Mouse (Mus musculus) midbrain, embryonic 11.5 days (tissue): ENCODE results near the gene Ube2i. TPM values are rescaled to one million over a fixed set of nuclear protein-coding genes. Genes with fewer than 3 reads are reported as not detected.

ENCODE experiments used
- ATAC-seq: fragments of 200-750 bp; cut with Nextera tagmentation; 2 replicates; pipeline ENCODE4 v1.8.0; 2017; ENCODE audit warnings: moderate TSS enrichment, moderate library complexity; ENCODE audit not compliant: low FRiP score
- DNase-seq: peaks from one replicate; pipeline ENCODE4 v3.0.0; 2015; ENCODE audit warnings: low spot score; ENCODE audit errors: missing footprints
- H3K27ac ChIP-seq: fragments of 300-500 bp; sonication (generic); 2 replicates; pipeline ENCODE4 v1.5.1; 2014; ENCODE audit warnings: low read depth, low read length
- H3K27me3 ChIP-seq: fragments of 300-500 bp; sonication (generic); 2 replicates; pipeline ENCODE4 v1.6.1; 2014; ENCODE audit warnings: mild to moderate bottlenecking, low read length, moderate library complexity, mixed read lengths; ENCODE audit not compliant: control insufficient read depth, insufficient read depth
- H3K36me3 ChIP-seq: fragments of 300-500 bp; sonication (generic); 2 replicates; pipeline ENCODE4 v1.6.1; 2014; ENCODE audit warnings: mild to moderate bottlenecking, low read length, moderate library complexity, mixed read lengths; ENCODE audit not compliant: control insufficient read depth, insufficient read depth
- H3K4me1 ChIP-seq: fragments of 300-500 bp; sonication (generic); 2 replicates; pipeline ENCODE4 v1.6.1; 2014; ENCODE audit warnings: low read length; ENCODE audit not compliant: control insufficient read depth, insufficient read depth
- H3K4me2 ChIP-seq: fragments of 300-500 bp; sonication (generic); 2 replicates; pipeline ENCODE4 v1.6.1; 2014; ENCODE audit warnings: mild to moderate bottlenecking, moderate library complexity
- H3K4me3 ChIP-seq: fragments of 300-500 bp; sonication (generic); 2 replicates; pipeline ENCODE4 v1.5.1; 2014; ENCODE audit warnings: low read depth, low read length
- H3K9ac ChIP-seq: fragments of 300-500 bp; sonication (generic); 2 replicates; pipeline ENCODE4 v1.6.1; 2014; ENCODE audit warnings: low read length
- H3K9me3 ChIP-seq: fragments of 300-500 bp; sonication (generic); 2 replicates; pipeline ENCODE4 v1.6.1; 2016; ENCODE audit warnings: low read length; ENCODE audit not compliant: control insufficient read depth
- WGBS: fragments of 180-500 bp; shearing (Covaris S2); extraction: QIAGEN DNeasy Blood & Tissue Kit; methylation state at CpG from one replicate; pipeline ENCODE4 v1.1.7; 2014; 5-methylcytosine and 5-hydroxymethylcytosine counted together
- polyA plus RNA-seq: library from polyadenylated mRNA; unstranded; fragments of >200 nt; fragmentation: Nextera tagmentation; extraction: Ambion mirVana; gene quantifications from 2 replicates; pipeline ENCODE4 v1.2.1, GENCODE M21; 2014

Ube2i gene
- polyA plus RNA-seq, 1 experiment from 2014 or later: 877 TPM

- H3K27ac ChIP-seq: no peak overlapping the region
- 32% methylated on average over 4 of the region's 4 CpGs for WGBS
- H3K36me3 ChIP-seq: no peaks in the 10 kb centered on the region
- ATAC-seq: no peak
- no peak overlapping the region for H3K4me3 ChIP-seq
- no peak overlapping the region for H3K9ac ChIP-seq
- no peaks in the 10 kb centered on the region for H3K27me3 ChIP-seq
- H3K9me3 ChIP-seq: no peaks in the 10 kb centered on the region
- H3K4me2 ChIP-seq: no peak overlapping the region
- H3K4me1 ChIP-seq: no peaks in the 10 kb centered on the region
- peak; percentile 91 for DNase-seq
These were observed 14.4 kb upstream of the Ube2i start for GRCm38 (mm10) chr17:25288842-25289241.

DNA sequence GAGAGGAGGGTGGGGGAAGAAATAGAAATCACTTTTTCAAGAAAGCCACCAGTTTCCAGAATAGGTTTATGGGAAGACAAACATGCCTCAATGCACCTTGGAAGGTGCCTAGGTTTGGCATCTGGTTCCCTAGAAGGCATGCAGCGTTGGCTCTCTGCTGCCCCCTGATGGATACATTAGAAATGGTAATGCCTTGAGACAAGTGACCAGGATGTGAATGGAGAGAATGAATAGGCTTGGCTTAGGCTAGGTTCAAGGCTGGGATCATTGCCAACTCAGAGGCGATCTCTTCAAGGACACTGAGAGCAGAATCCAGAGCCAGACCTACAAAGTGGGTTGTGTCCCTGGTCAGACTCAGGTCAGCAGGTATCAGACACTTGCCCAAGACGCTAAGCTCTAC lies 10.6 kb upstream of the Ube2i start:
- no peaks in the 10 kb centered on the region for H3K9me3 ChIP-seq
- 21% methylated on average over 3 of the region's 3 CpGs for WGBS
- no peaks in the 10 kb centered on the region for H3K27me3 ChIP-seq
- H3K9ac ChIP-seq: no peak overlapping the region
- peak; percentile 96 for DNase-seq
- ATAC-seq: no peak
- H3K4me2 ChIP-seq: no peak overlapping the region
- H3K4me1 ChIP-seq: no peaks in the 10 kb centered on the region
- no peak overlapping the region for H3K4me3 ChIP-seq
- H3K36me3 ChIP-seq: no peaks in the 10 kb centered on the region
- H3K27ac ChIP-seq: no peak overlapping the region

DNA sequence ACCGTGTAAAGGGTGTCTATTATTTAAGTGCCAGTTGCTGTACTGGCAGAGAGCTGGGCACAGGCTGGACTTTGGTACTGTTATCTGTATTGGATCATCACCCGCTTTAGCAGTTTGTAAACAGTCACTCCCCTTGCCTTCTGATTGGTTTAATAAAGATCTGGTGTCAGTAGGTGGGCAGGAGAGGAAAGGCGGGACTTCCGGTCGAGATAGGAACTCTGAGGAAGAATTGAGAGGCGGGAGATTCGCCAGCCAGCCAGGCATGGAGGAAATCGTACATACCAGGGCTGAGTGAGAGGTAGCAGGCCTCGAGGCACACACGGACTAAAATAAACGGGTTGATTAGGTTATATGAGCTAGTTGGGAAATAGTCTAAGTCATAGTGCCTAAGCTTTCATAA lies 7.7 kb upstream of the Ube2i start:
- no peak overlapping the region for H3K4me2 ChIP-seq
- DNase-seq (no peak), ATAC-seq (no peak)
- no peak overlapping the region for H3K9ac ChIP-seq
- no peaks in the 10 kb centered on the region for H3K27me3 ChIP-seq
- WGBS: 45% methylated on average over 11 of the region's 11 CpGs
- no peaks in the 10 kb centered on the region for H3K9me3 ChIP-seq
- H3K36me3 ChIP-seq: no peaks in the 10 kb centered on the region
- H3K27ac ChIP-seq: no peak overlapping the region
- H3K4me1 ChIP-seq: no peaks in the 10 kb centered on the region
- H3K4me3 ChIP-seq: no peak overlapping the region

DNA sequence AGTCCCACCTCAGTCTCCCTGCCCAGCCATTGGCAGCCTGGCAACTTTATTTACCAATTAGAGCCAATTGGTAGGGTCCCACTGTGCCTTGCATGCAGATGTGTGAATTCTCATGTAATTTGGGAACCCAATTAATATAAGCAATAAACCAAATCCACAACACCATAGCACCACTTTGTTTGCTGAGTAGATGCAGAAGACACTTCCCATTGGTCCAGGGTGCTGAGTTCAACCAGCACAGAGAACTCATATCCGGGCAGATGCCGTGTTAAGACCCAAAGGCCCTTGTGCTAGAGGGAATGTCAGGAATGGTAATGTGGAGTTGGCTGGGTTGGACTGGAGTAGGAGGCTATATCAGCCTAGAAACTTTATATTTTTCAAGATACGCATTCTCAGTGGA lies 1.4 kb upstream of the Ube2i start:
- H3K4me1 ChIP-seq: peaks cover 13% of the 10 kb centered on the region
- no peak overlapping the region for H3K27ac ChIP-seq
- no peak overlapping the region for H3K9ac ChIP-seq
- no peaks in the 10 kb centered on the region for H3K27me3 ChIP-seq
- WGBS: 96% methylated on average over 3 of the region's 3 CpGs
- H3K36me3 ChIP-seq: no peaks in the 10 kb centered on the region
- no peaks in the 10 kb centered on the region for H3K9me3 ChIP-seq
- ATAC-seq (no peak), DNase-seq (peak; percentile 71)
- no peak overlapping the region for H3K4me3 ChIP-seq
- H3K4me2 ChIP-seq: no peak overlapping the region

GRCm38 (mm10) chr17:25273706-25274501 lies 518 bp downstream of the Ube2i start:
- Histone ChIP-seq H3K27me3 (no peaks in the 10 kb centered on the region), H3K4me1 (peaks cover 17% of the 10 kb centered on the region), H3K4me3 (peak overlapping the region; percentile 98), H3K4me2 (peak overlapping the region; percentile 45), H3K36me3 (peaks cover 4% of the 10 kb centered on the region), H3K9ac (peak overlapping the region; percentile 100), H3K9me3 (no peaks in the 10 kb centered on the region), H3K27ac (peak overlapping the region; percentile 97)
- peak; percentile 100 for DNase-seq
- peak; percentile 89 for ATAC-seq
- WGBS: 2% methylated on average over 39 of the region's 45 CpGs

- under 1% methylated on average over 72 of the region's 92 CpGs for WGBS
- peak overlapping the region; percentile 97 for H3K27ac ChIP-seq
- H3K4me1 ChIP-seq: peaks cover 17% of the 10 kb centered on the region
- H3K27me3 ChIP-seq: no peaks in the 10 kb centered on the region
- H3K4me3 ChIP-seq: peak overlapping the region; percentile 98
- peak; percentile 96 for DNase-seq
- H3K4me2 ChIP-seq: peak overlapping the region; percentile 99
- H3K36me3 ChIP-seq: peaks cover 10% of the 10 kb centered on the region
- peak; percentile 90 for ATAC-seq
- peak overlapping the region; percentile 100 for H3K9ac ChIP-seq
- H3K9me3 ChIP-seq: no peaks in the 10 kb centered on the region
These were observed 1.3 kb downstream of the Ube2i start for GRCm38 (mm10) chr17:25272951-25273705.

- peaks cover 17% of the 10 kb centered on the region for H3K4me1 ChIP-seq
- peaks cover 12% of the 10 kb centered on the region for H3K36me3 ChIP-seq
- peak overlapping the region; percentile 100 for H3K9ac ChIP-seq
- peak overlapping the region; percentile 98 for H3K4me3 ChIP-seq
- no peak overlapping the region for H3K27ac ChIP-seq
- ATAC-seq (no peak), DNase-seq (peak; percentile 84)
- WGBS: 1% methylated on average over 10 of the region's 10 CpGs
- H3K27me3 ChIP-seq: no peaks in the 10 kb centered on the region
- no peaks in the 10 kb centered on the region for H3K9me3 ChIP-seq
- H3K4me2 ChIP-seq: peak overlapping the region; percentile 99
These were observed 2.1 kb downstream of the Ube2i start for GRCm38 (mm10) chr17:25272326-25272725.

GRCm38 (mm10) chr17:25270795-25271335 lies 3.6 kb downstream of the Ube2i start:
- H3K9ac ChIP-seq: peak overlapping the region; percentile 20; the same call in 1 of the 2 replicates
- no peaks in the 10 kb centered on the region for H3K9me3 ChIP-seq
- ATAC-seq: no peak
- 93% methylated on average over 2 of the region's 2 CpGs for WGBS
- H3K36me3 ChIP-seq: peaks cover 24% of the 10 kb centered on the region
- peak overlapping the region; percentile 98 for H3K4me3 ChIP-seq
- no peak for DNase-seq
- no peaks in the 10 kb centered on the region for H3K27me3 ChIP-seq
- H3K4me2 ChIP-seq: peak overlapping the region; percentile 99
- H3K27ac ChIP-seq: no peak overlapping the region
- peaks cover 17% of the 10 kb centered on the region for H3K4me1 ChIP-seq

DNA sequence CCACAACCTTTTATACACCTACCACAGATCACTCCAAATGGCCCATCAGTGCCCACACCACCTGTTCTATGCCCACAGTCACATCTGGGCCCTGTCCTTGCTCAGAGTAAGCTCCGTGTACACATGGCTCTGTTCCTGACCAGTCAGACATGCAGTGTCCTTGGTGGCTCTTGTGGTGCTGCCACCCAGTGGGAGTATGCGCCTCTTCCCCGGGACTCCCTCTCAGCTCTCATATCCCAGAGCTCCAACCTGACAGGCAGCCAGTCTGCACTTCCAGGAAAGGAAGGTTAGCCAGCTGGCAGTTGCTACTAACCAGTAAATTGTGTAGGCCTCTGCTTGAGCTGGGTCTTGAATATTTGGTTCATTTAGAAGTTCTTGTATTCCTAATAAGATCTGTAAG lies 10.0 kb downstream of the Ube2i start:
- DNase-seq: no peak
- Histone ChIP-seq H3K27me3 (no peaks in the 10 kb centered on the region), H3K4me3 (no peak overlapping the region), H3K9me3 (no peaks in the 10 kb centered on the region), H3K4me2 (no peak overlapping the region), H3K4me1 (no peaks in the 10 kb centered on the region; the same call in 1 of the 2 replicates), H3K9ac (no peak overlapping the region), H3K27ac (no peak overlapping the region), H3K36me3 (peaks cover 54% of the 10 kb centered on the region)
- 72% methylated on average over 3 of the region's 3 CpGs for WGBS
- ATAC-seq: 0 out of 2 replicates have a peak, but pooled peaks have one; percentile 48
